Mouse (Mus musculus): Measurements from ENCODE around the gene Bscl2. TPM values are rescaled to one million over a fixed set of nuclear protein-coding genes. Genes with fewer than 3 reads are reported as not detected.
"Not testable (repeated sequence)": the region's sequence is repeated elsewhere in the genome, so short reads cannot be mapped to it uniquely, and the experiment has no call there.

Gene Bscl2
- polyA plus RNA-seq, 1 experiment = 233 TPM

GRCm38 (mm10) chr19:8872266-8872840 lies 35.1 kb downstream of the Bscl2 start:
- Histone ChIP-seq H3K4me1 (ENCODE audit: control insufficient read depth, insufficient read depth, insufficient read length, low read length) (peaks cover 6% of the 10 kb centered on the region; the same call in 1 of the 2 replicates), H3K27ac (replicated peaks; ENCODE audit: low read depth, low read length) (peak overlapping the region; percentile 78), H3K4me3 (ENCODE audit: insufficient read depth, low read depth, low read length) (peak overlapping the region; percentile 90)

GRCm38 (mm10) chr19:8875031-8875430 lies 37.8 kb downstream of the Bscl2 start:
- H3K4me3 ChIP-seq (ENCODE audit: insufficient read depth, low read depth, low read length) = no peak overlapping the region
- H3K27ac ChIP-seq (replicated peaks; ENCODE audit: low read depth, low read length) = no peak overlapping the region
- H3K4me1 ChIP-seq (ENCODE audit: control insufficient read depth, insufficient read depth, insufficient read length, low read length) = peaks cover 8% of the 10 kb centered on the region; the same call in 1 of the 2 replicates

GRCm38 (mm10) chr19:8880311-8881033 lies 43.2 kb downstream of the Bscl2 start, which contains the start of gene Uqcc3:
Uqcc3 (minus strand) TSS chr19:8880923.
- H3K4me1 ChIP-seq (ENCODE audit: control insufficient read depth, insufficient read depth, insufficient read length, low read length) = 0 out of 2 replicates have a peak, but pooled peaks cover 2% of the 10 kb centered on the region
- H3K4me3 ChIP-seq (ENCODE audit: insufficient read depth, low read depth, low read length) = peak within 1 kb of the TSS; percentile 69
- peak within 1 kb of the TSS; percentile 61 for H3K27ac ChIP-seq (replicated peaks; ENCODE audit: low read depth, low read length)

- H3K27ac ChIP-seq (replicated peaks; ENCODE audit: low read depth, low read length) = no peak overlapping the region
- 0 out of 2 replicates have a peak, but pooled peaks cover 2% of the 10 kb centered on the region for H3K4me1 ChIP-seq (ENCODE audit: control insufficient read depth, insufficient read depth, insufficient read length, low read length)
- peak overlapping the region; percentile 69 for H3K4me3 ChIP-seq (ENCODE audit: insufficient read depth, low read depth, low read length)
These were observed 43.7 kb downstream of the Bscl2 start for GRCm38 (mm10) chr19:8881034-8881392.

GRCm38 (mm10) chr19:8883616-8884015 lies 46.3 kb downstream of the Bscl2 start, which contains the start of the genes Lbhd1 and Gm49403:
Lbhd1 (plus strand) TSS chr19:8883732.
Gm49403 (plus strand) TSS chr19:8883930.
- Histone ChIP-seq H3K27ac (replicated peaks; ENCODE audit: low read depth, low read length) (no peak within 1 kb of the TSS), H3K4me3 (ENCODE audit: insufficient read depth, low read depth, low read length) (no peak within 1 kb of the TSS), H3K4me1 (ENCODE audit: control insufficient read depth, insufficient read depth, insufficient read length, low read length) (peaks cover 7% of the 10 kb centered on the region; the same call in 1 of the 2 replicates)

GRCm38 (mm10) chr19:8886916-8887584 lies 49.8 kb downstream of the Bscl2 start:
- Histone ChIP-seq H3K4me3 (ENCODE audit: insufficient read depth, low read depth, low read length) (no peak overlapping the region), H3K27ac (replicated peaks; ENCODE audit: low read depth, low read length) (no peak overlapping the region), H3K4me1 (ENCODE audit: control insufficient read depth, insufficient read depth, insufficient read length, low read length) (peaks cover 6% of the 10 kb centered on the region; the same call in 1 of the 2 replicates)

- Histone ChIP-seq H3K4me3 (ENCODE audit: insufficient read depth, low read depth, low read length) (peak overlapping the region; percentile 79), H3K27ac (replicated peaks; ENCODE audit: low read depth, low read length) (0 out of 2 replicates have a peak overlapping the region, but pooled peaks have one; percentile 41), H3K4me1 (ENCODE audit: control insufficient read depth, insufficient read depth, insufficient read length, low read length) (peaks cover 6% of the 10 kb centered on the region; the same call in 1 of the 2 replicates)
These were observed 50.6 kb downstream of the Bscl2 start for GRCm38 (mm10) chr19:8887585-8888463.

- Histone ChIP-seq H3K4me1 (ENCODE audit: control insufficient read depth, insufficient read depth, insufficient read length, low read length) (peaks cover 6% of the 10 kb centered on the region; the same call in 1 of the 2 replicates), H3K4me3 (ENCODE audit: insufficient read depth, low read depth, low read length) (peak within 1 kb of the TSS; percentile 82), H3K27ac (replicated peaks; ENCODE audit: low read depth, low read length) (peak within 1 kb of the TSS; percentile 50)
These were observed 51.5 kb downstream of the Bscl2 start, which contains the start of the genes 1810009A15Rik and Gm49416 for GRCm38 (mm10) chr19:8888511-8889385. 1810009A15Rik (plus strand) TSS chr19:8888853. Gm49416 (plus strand) TSS chr19:8888926.

GRCm38 (mm10) chr19:8892829-8893766 lies 55.8 kb downstream of the Bscl2 start, which contains the start of gene Ints5:
Ints5 (plus strand) TSS chr19:8893005.
- H3K27ac ChIP-seq (replicated peaks; ENCODE audit: low read depth, low read length) = peak within 1 kb of the TSS; percentile 54
- H3K4me1 ChIP-seq (ENCODE audit: control insufficient read depth, insufficient read depth, insufficient read length, low read length) = peaks cover 6% of the 10 kb centered on the region; the same call in 1 of the 2 replicates
- H3K4me3 ChIP-seq (ENCODE audit: insufficient read depth, low read depth, low read length) = peak within 1 kb of the TSS; percentile 77

- H3K4me3 ChIP-seq (ENCODE audit: insufficient read depth, low read depth, low read length) = no peak overlapping the region
- peaks cover 6% of the 10 kb centered on the region; the same call in 1 of the 2 replicates for H3K4me1 ChIP-seq (ENCODE audit: control insufficient read depth, insufficient read depth, insufficient read length, low read length)
- no peak overlapping the region for H3K27ac ChIP-seq (replicated peaks; ENCODE audit: low read depth, low read length)
These were observed 58.2 kb downstream of the Bscl2 start for GRCm38 (mm10) chr19:8895397-8895960.

- not testable (repeated sequence) for H3K4me3 ChIP-seq (ENCODE audit: insufficient read depth, low read depth, low read length); H3K4me1 ChIP-seq (ENCODE audit: control insufficient read depth, insufficient read depth, insufficient read length, low read length)
These were observed 59.0 kb downstream of the Bscl2 start for GRCm38 (mm10) chr19:8896231-8896630.

GRCm38 (mm10) chr19:8897211-8897864 lies 60.1 kb downstream of the Bscl2 start:
- peak overlapping the region; percentile 45 for H3K4me3 ChIP-seq (ENCODE audit: insufficient read depth, low read depth, low read length)

More at GRCm38 (mm10) chr19:8896231-8896630, 59.0 kb downstream of the Bscl2 start:
- not testable (repeated sequence) for H3K27ac ChIP-seq (replicated peaks; ENCODE audit: low read depth, low read length)

More at GRCm38 (mm10) chr19:8897211-8897864, 60.1 kb downstream of the Bscl2 start:
- H3K4me1 ChIP-seq (ENCODE audit: control insufficient read depth, insufficient read depth, insufficient read length, low read length) = not testable (repeated sequence)
- 0 out of 2 replicates have a peak overlapping the region, but pooled peaks have one; percentile 5 for H3K27ac ChIP-seq (replicated peaks; ENCODE audit: low read depth, low read length)
